Mouse (Mus musculus) adrenal gland, adult 18-20 months (tissue): ENCODE data around the gene Rpusd1. TPM values are rescaled to one million over a fixed set of nuclear protein-coding genes. Genes with fewer than 3 reads are reported as not detected.

Source experiments
- DNase-seq, 2 experiments: peaks; one replicate each; pipeline ENCODE4 v3.0.0; 2021 to 2022; ENCODE audit warnings: low spot score in 2 of 2
- microRNA-seq, 2 experiments: library from miRNA; unstranded; fragments of <30 nt; microRNA quantifications; one replicate each; pipeline ENCODE4 v1.2.0; 2021; ENCODE audit warnings: borderline number of aligned reads in 2 of 2
- total RNA-seq, 2 experiments: library from RNA; stranded (reverse); gene quantifications; 1 replicate in 1 of 2; 2 replicates in 1 of 2; pipeline ENCODE4 v1.2.3; 2021

Rpusd1 gene
- total RNA-seq, 2 experiments from 2014 or later, result 10.2 to 12.8 TPM

GRCm38 (mm10) chr17:25777948-25778347, 50.5 kb downstream of the Rpusd1 start:
- DNase-seq, result no peak

Small RNAs within 50 kb of the gene (microRNA-seq; reads per million reads assigned to microRNA genes)
- gene Gm25083 (0 reads per million in 2 experiments), gene Mir6966 (0 to 1.4 reads per million in 2 experiments)

Other genes starting within 250 kb of the Rpusd1 start
- gene Sstr5, start 230.4 kb upstream of the Rpusd1 start, total RNA-seq, result 1 to 10 TPM; 2.1 to 2.4 TPM
- 1 to 10 TPM in 1 of 2 experiments, under 1 TPM in 1; 0.73 to 1.6 TPM for gene Sox8, start 157.0 kb upstream of the Rpusd1 start, total RNA-seq
- gene Lmf1, start 148.6 kb upstream of the Rpusd1 start, total RNA-seq, result 10 to 100 TPM; 36.9 to 38.7 TPM
- 1 to 10 TPM in 1 of 2 experiments, not detected in 1; 1.1 TPM for gene Gng13, start 10.5 kb upstream of the Rpusd1 start, total RNA-seq
- 1 to 10 TPM; 2.6 to 2.7 TPM for gene Chtf18, start 251 bp upstream of the Rpusd1 start, total RNA-seq
- not detected for gene Mslnl, start 8.4 kb downstream of the Rpusd1 start, total RNA-seq
- gene Msln, start 26.7 kb downstream of the Rpusd1 start, total RNA-seq, result 10 to 100 TPM in 1 of 2 experiments, 1 to 10 TPM in 1; 6.5 to 11.5 TPM
- 10 to 100 TPM; 35.8 to 37.1 TPM for gene Narfl, start 46.1 kb downstream of the Rpusd1 start, total RNA-seq
- 10 to 100 TPM; 17.4 to 23.7 TPM for gene Haghl, start 58.0 kb downstream of the Rpusd1 start, total RNA-seq
- not detected for gene Ccdc78, start 58.9 kb downstream of the Rpusd1 start, total RNA-seq
- gene Fam173a, start 65.2 kb downstream of the Rpusd1 start, total RNA-seq, result 10 to 100 TPM; 78.0 to 89.1 TPM
- 1 to 10 TPM in 1 of 2 experiments, not detected in 1; 1.4 TPM for gene AC134908.4, start 68.0 kb downstream of the Rpusd1 start, total RNA-seq
- gene Metrn, start 69.5 kb downstream of the Rpusd1 start, total RNA-seq, result 10 to 100 TPM; 23.7 to 25.7 TPM
- gene Fbxl16, start 81.4 kb downstream of the Rpusd1 start, total RNA-seq, result 10 to 100 TPM; 20.3 to 61.4 TPM
- 10 to 100 TPM; 15.7 to 20.2 TPM for gene Wdr24, start 96.0 kb downstream of the Rpusd1 start, total RNA-seq
- 100 to 1,000 TPM in 1 of 2 experiments, 10 to 100 TPM in 1; 89.7 to 107 TPM for gene Jmjd8, start 101.2 kb downstream of the Rpusd1 start, total RNA-seq
- gene Stub1, start 105.7 kb downstream of the Rpusd1 start, total RNA-seq, result 100 to 1,000 TPM; 142 to 175 TPM
- 10 to 100 TPM; 13.6 to 18.4 TPM for gene Rhbdl1, start 109.6 kb downstream of the Rpusd1 start, total RNA-seq
- 10 to 100 TPM in 1 of 2 experiments, 1 to 10 TPM in 1; 9.3 to 13.1 TPM for gene Gm20683, start 114.1 kb downstream of the Rpusd1 start, total RNA-seq
- gene Rhot2, start 117.2 kb downstream of the Rpusd1 start, total RNA-seq, result 100 to 1,000 TPM; 110 TPM
- 10 to 100 TPM; 16.7 to 18.0 TPM for gene Wdr90, start 133.8 kb downstream of the Rpusd1 start, total RNA-seq
- gene Mcrip2, start 141.1 kb downstream of the Rpusd1 start, total RNA-seq, result 100 to 1,000 TPM; 302 to 373 TPM
- gene Mettl26, start 147.4 kb downstream of the Rpusd1 start, total RNA-seq, result 100 to 1,000 TPM in 1 of 2 experiments, 10 to 100 TPM in 1; 97.4 to 106 TPM
- 1 to 10 TPM in 1 of 2 experiments, under 1 TPM in 1; 0.93 to 2.0 TPM for gene Wfikkn1, start 153.2 kb downstream of the Rpusd1 start, total RNA-seq
- 10 to 100 TPM; 20.6 to 32.6 TPM for gene Rab40c, start 192.1 kb downstream of the Rpusd1 start, total RNA-seq
- 100 to 1,000 TPM; 110 to 111 TPM for gene Pigq, start 217.3 kb downstream of the Rpusd1 start, total RNA-seq
- gene Nhlrc4, start 217.3 kb downstream of the Rpusd1 start, total RNA-seq, result not detected
- not detected for gene A930017K11Rik, start 224.9 kb downstream of the Rpusd1 start, total RNA-seq